Mouse (Mus musculus): ENCODE results near the gene Bptf. TPM values are rescaled to one million over a fixed set of nuclear protein-coding genes. Genes with fewer than 3 reads are reported as not detected.
"Not testable (repeated sequence)": the region's sequence is repeated elsewhere in the genome, so short reads cannot be mapped to it uniquely, and the experiment has no call there.

Gene Bptf
- polyA plus RNA-seq, 1 experiment from 2014 or later, result 27.1 TPM

DNA sequence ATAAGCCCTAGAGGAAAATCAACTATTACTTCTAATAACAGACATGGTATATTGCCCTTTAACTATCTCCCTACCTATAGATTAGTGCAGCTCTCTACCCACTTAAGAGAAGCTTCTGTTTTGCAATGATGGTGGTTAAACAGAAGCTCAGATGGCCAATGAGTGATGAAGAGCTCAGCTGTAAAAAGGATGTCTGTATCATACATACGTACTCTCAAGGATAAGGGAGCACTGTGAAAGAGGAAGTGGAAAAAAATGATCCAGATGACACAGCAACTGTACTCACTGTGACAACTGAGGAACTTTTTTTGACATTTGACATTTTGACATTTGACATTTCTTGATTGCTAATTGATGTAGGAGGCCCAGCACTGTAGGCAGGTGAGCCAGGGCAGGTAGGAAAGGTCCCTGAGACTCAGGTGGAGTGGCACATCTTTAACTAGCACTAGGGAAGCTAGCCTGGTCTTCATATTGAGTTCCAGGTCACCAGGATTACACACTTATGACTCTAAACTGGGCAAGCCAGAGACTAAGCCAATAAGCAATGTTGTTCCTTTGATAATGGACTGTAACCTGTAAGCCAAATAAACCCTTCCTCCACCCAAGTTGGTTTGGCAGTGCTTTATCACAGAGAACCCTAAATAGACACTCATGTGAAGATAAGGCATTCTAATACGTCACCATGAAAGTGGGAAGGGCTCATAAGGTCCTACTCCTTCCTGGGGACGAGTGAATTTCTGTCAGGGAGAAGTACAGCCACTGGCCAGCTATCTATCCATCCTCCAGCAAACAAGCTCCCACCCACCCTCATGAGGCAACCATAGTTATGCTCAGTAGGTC, 137.5 kb downstream of the Bptf start:
- Histone ChIP-seq H3K4me3 (no peak overlapping the region), H3K9ac (no peak overlapping the region), H3K36me3 (peaks cover 57% of the 10 kb centered on the region), H3K4me1 (replicated peaks) (peaks cover 14% of the 10 kb centered on the region), H3K27me3 (no peaks in the 10 kb centered on the region), H3K27ac (replicated peaks) (no peak overlapping the region), H3K9me3 (no peaks in the 10 kb centered on the region), H3K4me2 (no peak overlapping the region)
- WGBS, result 82% methylated on average over 3 of the region's 3 CpGs
- no peak for ATAC-seq (ENCODE audit: low FRiP score, low read depth)

DNA sequence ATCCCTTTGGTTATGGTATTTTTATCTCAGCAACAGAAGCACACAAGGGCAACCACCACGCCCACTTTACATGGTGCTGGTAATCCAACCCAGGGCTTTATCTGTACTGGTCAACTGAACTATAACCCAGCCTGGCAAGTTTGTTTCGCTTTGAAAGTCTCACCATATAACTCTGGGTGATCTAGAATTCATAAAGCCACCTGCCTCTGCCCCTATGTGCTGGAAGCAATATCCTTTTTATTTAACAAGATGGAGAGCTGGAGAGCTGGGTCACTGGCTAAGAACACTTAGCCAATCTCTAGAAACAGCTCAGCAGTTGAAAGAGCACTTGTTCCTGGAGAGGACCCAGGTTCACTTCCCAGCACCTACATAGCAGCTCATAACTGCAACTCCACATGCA, 144.5 kb downstream of the Bptf start:
- Histone ChIP-seq H3K27ac (replicated peaks) (no peak overlapping the region), H3K27me3 (no peaks in the 10 kb centered on the region), H3K36me3 (peaks cover 34% of the 10 kb centered on the region), H3K9me3 (no peaks in the 10 kb centered on the region), H3K4me1 (replicated peaks) (no peaks in the 10 kb centered on the region), H3K9ac (no peak overlapping the region), H3K4me2 (no peak overlapping the region), H3K4me3 (no peak overlapping the region)
- 92% methylated on average over 2 of the region's 2 CpGs for WGBS
- ATAC-seq (ENCODE audit: low FRiP score, low read depth), result no peak

DNA sequence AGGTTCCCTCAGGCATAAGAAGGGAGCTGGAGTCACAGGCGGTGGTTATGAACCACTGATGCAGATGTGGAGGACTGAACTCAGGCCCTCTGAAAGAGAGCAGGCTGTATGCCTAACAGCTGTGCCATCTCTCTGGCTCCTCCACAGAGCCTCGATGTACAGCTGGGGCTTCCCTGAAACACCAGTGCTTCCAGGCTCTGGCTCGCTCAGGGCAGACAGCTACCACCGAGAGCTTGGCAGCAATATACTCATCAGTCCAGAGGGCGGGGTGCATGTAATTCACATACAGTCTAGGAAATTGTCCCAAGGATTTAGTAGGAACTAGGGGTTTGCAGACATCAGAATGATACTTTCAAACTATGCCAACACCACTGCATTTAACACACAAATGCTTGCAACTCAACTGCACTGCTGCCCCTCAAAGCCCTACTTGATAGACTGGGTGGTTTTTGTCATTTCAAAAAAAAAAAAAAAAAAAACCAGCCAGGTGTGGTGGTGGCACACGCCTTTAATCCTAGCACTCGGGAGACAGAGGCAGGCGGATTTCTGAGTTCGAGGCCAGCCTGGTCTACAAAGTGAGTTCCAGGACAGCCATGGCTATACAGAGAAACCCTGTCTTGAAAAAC, 145.8 kb downstream of the Bptf start:
- ATAC-seq (ENCODE audit: low FRiP score, low read depth); H3K27ac ChIP-seq (replicated peaks); H3K4me3 ChIP-seq; H3K4me1 ChIP-seq (replicated peaks); H3K9me3 ChIP-seq; H3K9ac ChIP-seq; H3K27me3 ChIP-seq; H3K4me2 ChIP-seq: not testable (repeated sequence)
- H3K36me3 ChIP-seq, result peaks cover 28% of the 10 kb centered on the region
- WGBS, result 92% methylated on average over 9 of the region's 9 CpGs

Other genes starting within 250 kb of the Bptf start
- gene Smurf2, start 211.4 kb downstream of the Bptf start, polyA plus RNA-seq (2015; fragmentation: Nextera tagmentation; extraction: Ambion mirVana), result 11.4 and 15.1 TPM in 2 replicates
- gene Kpna2, start 132.6 kb downstream of the Bptf start, polyA plus RNA-seq (2015; fragmentation: Nextera tagmentation; extraction: Ambion mirVana), result 166 and 182 TPM in 2 replicates
- 6.1 and 6.3 TPM in 2 replicates for gene 1810010H24Rik, start 106.4 kb downstream of the Bptf start, polyA plus RNA-seq (2015; fragmentation: Nextera tagmentation; extraction: Ambion mirVana)
- 46.0 and 46.1 TPM in 2 replicates for gene Nol11, start 57.3 kb upstream of the Bptf start, polyA plus RNA-seq (2015; fragmentation: Nextera tagmentation; extraction: Ambion mirVana)